Mouse (Mus musculus) olfactory bulb, adult 2 months (tissue): ENCODE data around the gene Rbm6. TPM values are rescaled to one million over a fixed set of nuclear protein-coding genes. Genes with fewer than 3 reads are reported as not detected.

ENCODE experiments used
- H3K27ac ChIP-seq: fragments of 200-500 bp; 2 replicates; pipeline ENCODE4 v1.5.1; 2012; ENCODE audit warnings: low read depth, low read length; ENCODE audit not compliant: insufficient read depth
- H3K4me1 ChIP-seq: fragments of 200-500 bp; 2 replicates; pipeline ENCODE4 v1.6.1; 2012; ENCODE audit warnings: low read length; ENCODE audit not compliant: control insufficient read depth, insufficient read depth
- H3K4me3 ChIP-seq: fragments of 200-500 bp; 2 replicates; pipeline ENCODE4 v1.5.1; 2012; ENCODE audit warnings: mild to moderate bottlenecking, low read depth, low read length, moderate library complexity; ENCODE audit not compliant: insufficient read depth
- CTCF ChIP-seq: fragments of 200-500 bp; IDR thresholded peaks from 2 replicates; pipeline ENCODE4 v1.5.1; 2012; ENCODE audit warnings: low read depth, mild to moderate bottlenecking, low read length, moderate library complexity; ENCODE audit not compliant: insufficient read depth
- POLR2A ChIP-seq: fragments of 200-500 bp; IDR thresholded peaks from 2 replicates; pipeline ENCODE4 v1.6.1; 2012; ENCODE audit warnings: mild to moderate bottlenecking, low read depth, low read length, moderate library complexity; ENCODE audit not compliant: insufficient read depth
- WGBS: fragments of 180-500 bp; shearing (Covaris S2); methylation state at CpG from one replicate; pipeline ENCODE4 v1.1.7; 2018; 5-methylcytosine and 5-hydroxymethylcytosine counted together
- polyA plus RNA-seq: library from polyadenylated mRNA; stranded (reverse); fragments of >200 nt; gene quantifications from 2 replicates; pipeline ENCODE4 v1.2.4, GENCODE M21; 2012; ENCODE audit warnings: low replicate concordance; ENCODE audit not compliant: missing spikeins, insufficient read depth, insufficient read length

The Rbm6 gene
- polyA plus RNA-seq, 1 experiment = 345 TPM

DNA sequence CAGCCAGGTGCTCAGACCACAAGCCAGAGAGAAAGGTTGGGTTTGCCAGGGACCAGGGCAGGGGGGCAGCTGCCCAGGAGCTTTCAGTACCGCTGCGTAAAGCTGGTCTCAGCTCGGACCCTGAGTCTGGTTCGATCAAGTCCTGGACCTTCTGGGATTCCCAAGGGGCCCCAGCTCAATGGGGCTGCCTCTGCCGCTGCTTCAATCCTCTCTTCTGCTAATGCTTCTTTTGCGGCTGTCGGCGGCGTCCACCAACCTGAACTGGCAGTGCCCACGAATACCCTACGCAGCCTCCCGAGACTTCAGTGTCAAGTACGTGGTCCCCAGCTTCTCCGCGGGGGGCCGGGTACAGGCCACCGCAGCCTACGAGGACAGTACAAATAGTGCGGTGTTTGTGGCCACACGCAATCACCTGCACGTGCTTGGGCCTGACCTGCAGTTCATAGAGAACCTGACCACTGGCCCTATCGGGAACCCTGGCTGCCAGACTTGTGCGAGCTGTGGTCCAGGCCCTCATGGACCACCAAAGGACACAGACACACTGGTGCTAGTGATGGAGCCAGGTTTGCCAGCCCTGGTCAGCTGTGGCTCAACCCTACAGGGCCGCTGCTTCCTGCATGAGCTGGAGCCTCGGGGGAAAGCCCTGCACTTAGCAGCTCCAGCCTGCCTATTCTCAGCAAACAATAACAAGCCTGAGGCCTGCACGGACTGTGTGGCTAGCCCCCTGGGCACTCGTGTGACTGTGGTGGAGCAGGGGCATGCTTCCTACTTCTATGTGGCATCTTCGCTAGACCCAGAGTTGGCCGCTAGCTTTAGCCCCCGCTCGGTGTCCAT is 34.1 kb upstream of the Rbm6 start:
- TF ChIP-seq POLR2A (no peak), CTCF (no peak)
- Histone ChIP-seq H3K4me3 (0 out of 2 replicates have a peak overlapping the region, but pooled peaks have one; percentile 7), H3K27ac (no peak overlapping the region), H3K4me1 (peaks cover 26% of the 10 kb centered on the region)
- WGBS = 71% methylated on average over 31 of the region's 31 CpGs

DNA sequence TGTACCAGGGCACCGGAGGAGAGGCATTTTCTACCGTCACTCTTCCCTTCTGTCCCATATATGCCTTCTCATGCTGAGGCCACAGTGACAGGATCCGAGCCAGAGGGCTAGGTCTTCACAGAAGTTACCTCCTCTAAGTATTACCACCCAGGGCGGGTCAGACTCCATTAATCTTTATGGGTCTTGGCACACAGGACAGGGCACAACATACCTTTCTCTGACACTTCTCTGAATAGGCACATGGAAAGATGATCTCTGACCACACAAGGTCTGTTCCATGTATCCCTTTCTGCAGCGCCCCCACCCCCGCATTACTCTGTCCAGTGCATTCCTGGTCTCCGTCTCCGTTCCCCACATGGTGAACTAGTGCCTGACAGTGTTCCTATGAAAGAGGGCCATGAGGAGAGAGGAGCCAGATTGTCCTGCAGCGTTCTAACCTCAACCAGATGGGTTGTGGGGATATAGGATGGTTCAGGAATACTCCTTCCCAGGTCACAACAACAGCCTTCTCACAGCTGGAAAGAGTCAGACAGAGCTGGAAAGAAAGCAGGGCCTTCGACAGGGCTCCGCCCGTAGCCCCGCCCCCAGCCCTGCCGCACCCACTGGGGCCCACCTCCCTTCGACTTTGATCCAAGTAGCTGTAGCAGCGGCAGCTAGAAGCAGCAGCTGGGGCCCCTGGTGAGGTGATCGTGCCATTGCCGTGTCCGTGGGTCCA is 33.4 kb upstream of the Rbm6 start, which contains the start of gene Mst1r:
TSS of gene Mst1r (plus strand) at position 622 of the 715 bp plus-strand sequence.
- TF ChIP-seq CTCF = no peak
- TF ChIP-seq POLR2A = no peak
- H3K27ac ChIP-seq = no peak within 1 kb of the TSS
- 0 out of 2 replicates have a peak within 1 kb of the TSS, but pooled peaks have one; percentile 7 for H3K4me3 ChIP-seq
- H3K4me1 ChIP-seq = peaks cover 30% of the 10 kb centered on the region
- 29% methylated on average over 19 of the region's 19 CpGs for WGBS

DNA sequence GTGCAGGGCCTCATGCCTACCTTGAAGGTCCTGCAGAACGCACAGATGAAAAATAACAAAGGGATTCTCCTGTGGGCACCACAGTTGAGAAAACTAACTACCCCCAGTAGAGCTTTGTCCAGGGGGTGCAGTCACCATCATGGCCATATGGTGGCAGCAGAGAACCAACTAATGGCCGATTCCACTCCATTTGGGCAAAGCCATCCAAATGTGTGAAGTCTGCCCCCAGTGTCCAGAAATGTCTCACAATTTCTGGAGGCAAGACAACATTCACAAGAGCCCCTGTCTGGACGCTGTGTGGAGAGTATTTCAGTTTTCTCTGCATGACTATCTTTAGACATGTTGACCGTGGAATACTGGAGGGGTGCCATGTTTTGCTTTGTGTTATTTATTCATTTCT is 31.7 kb upstream of the Rbm6 start:
- no peak overlapping the region for H3K27ac ChIP-seq

DNA sequence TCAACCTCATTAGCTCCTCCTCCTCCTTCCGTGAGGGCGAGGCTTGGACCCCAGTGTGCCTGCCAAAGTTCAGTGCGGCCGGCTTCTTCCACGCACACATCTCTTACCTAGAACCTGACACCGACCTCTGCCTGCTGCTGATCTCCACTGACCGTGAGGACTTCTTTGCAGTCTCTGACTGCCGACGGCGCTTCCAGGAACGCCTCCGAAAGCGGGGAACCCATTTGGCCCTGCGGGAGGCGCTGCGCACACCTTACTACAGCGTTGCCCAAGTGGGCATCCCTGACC is 28.5 kb upstream of the Rbm6 start:
- Histone ChIP-seq H3K27ac (no peak overlapping the region), H3K4me3 (no peak overlapping the region), H3K4me1 (peaks cover 18% of the 10 kb centered on the region)
- TF ChIP-seq POLR2A = no peak
- no peak for TF ChIP-seq CTCF
- 29% methylated on average over 17 of the region's 17 CpGs for WGBS

More for the DNA sequence above, 31.7 kb upstream of the Rbm6 start:
- H3K4me1 ChIP-seq = peaks cover 35% of the 10 kb centered on the region
- no peak overlapping the region for H3K4me3 ChIP-seq
- WGBS = under 1% methylated on average over 4 of the region's 4 CpGs
- TF ChIP-seq CTCF (peak; percentile 31; the same call in 1 of the 2 replicates), POLR2A (no peak)

DNA sequence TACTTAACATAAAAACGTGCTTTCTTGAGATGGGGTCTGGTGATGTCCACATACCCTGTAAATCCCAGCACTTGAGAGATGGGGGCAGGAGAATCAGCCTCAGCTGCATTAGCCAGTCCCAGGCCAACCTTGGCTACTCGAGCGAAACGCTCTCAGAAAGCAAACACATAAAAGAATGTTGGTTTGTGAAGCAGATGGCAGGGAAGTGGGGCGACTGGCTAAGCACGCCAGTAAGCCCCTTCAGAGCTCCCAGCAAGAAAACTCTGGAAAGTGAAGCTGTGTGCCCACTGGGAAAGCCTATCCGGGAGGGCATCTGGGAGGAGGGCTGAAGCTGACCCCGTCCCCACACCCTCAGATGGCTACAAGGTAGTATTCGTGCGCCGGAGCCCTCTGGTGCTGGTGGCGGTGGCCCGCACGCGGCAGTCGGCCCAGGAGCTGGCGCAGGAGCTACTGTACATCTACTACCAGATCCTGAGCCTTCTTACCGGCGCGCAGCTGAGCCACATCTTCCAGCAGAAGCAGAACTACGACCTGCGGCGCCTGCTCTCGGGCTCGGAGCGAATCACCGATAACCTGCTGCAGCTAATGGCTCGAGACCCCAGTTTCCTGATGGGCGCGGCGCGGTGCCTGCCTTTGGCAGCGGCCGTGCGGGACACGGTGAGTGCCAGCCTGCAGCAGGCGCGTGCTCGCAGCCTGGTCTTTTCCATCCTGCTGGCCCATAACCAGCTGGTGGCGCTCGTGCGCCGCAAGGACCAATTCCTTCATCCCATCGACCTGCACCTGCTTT is 28.0 kb upstream of the Rbm6 start:
- 16% methylated on average over 44 of the region's 44 CpGs for WGBS
- no peak overlapping the region for H3K27ac ChIP-seq
- TF ChIP-seq POLR2A (no peak), CTCF (peak; percentile 76)

DNA sequence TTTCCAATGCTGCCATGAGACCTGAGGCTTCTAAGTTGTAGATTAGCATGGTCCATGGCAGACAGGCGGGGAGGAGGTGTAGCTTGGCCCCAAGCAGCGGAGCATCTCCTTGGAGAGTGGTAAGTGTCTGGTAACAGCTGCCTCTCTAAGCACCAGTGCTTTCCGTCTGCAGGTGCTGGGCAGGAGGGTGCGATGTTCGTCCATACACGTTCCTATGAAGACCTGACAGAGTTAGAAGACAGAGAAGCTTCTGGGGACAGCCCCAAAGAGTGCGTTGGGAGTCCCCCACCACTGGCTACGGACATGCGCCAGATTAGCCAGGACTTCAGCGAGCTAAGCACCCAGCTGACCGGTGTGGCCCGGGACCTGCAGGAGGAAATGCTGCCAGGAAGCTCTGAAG is 26.8 kb upstream of the Rbm6 start:
- H3K4me1 ChIP-seq = peaks cover 10% of the 10 kb centered on the region; the same call in 1 of the 2 replicates
- WGBS = 79% methylated on average over 12 of the region's 12 CpGs

More for the DNA sequence above, 28.0 kb upstream of the Rbm6 start:
- Histone ChIP-seq H3K4me1 (peaks cover 13% of the 10 kb centered on the region), H3K4me3 (peak overlapping the region; percentile 29)

DNA sequence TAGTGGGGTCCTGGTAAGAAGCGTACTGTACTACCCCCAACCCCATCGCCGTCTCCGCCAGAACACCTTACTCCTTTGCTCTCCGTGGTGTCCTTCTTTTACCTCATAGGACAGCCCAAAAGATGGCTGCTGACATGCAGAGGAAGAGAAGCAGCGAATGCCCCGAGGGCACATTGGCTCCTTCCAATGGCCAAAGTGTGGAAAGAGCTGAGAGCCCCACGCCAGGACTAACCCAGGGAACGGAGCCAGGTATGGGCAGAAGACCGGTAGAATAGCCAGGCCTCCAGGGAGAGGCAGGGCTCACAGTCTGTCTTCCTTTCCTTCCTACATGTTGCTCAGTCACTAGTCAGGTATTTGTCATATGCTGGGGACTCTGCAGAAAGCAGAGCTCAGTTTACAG is 25.5 kb upstream of the Rbm6 start:
- TF ChIP-seq POLR2A (no peak), CTCF (no peak)
- H3K4me3 ChIP-seq = no peak overlapping the region
- no peak overlapping the region for H3K27ac ChIP-seq
- peaks cover 10% of the 10 kb centered on the region; the same call in 1 of the 2 replicates for H3K4me1 ChIP-seq
- 88% methylated on average over 10 of the region's 10 CpGs for WGBS

More for the DNA sequence above, 26.8 kb upstream of the Rbm6 start:
- no peak overlapping the region for H3K4me3 ChIP-seq
- no peak overlapping the region for H3K27ac ChIP-seq
- TF ChIP-seq POLR2A = no peak
- TF ChIP-seq CTCF = no peak

DNA sequence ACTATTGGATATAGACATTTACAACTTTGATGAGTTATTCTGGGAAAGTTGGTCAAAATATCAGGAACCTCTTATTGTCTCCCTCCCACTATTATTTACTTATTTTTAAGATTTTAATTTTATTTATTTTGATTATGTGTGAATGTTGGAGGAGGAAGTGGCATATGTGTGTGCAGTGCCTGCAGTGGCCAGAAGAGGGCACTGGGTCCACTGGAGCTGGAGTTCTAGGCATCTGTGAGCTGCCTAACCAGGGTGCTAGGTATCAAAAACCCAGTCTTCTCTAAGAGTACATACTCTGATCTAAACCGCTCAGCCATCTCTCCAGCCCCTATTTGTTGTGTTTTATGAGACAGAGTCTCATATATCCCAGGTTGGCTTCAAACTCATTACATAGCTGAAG is 18.0 kb upstream of the Rbm6 start:
- Histone ChIP-seq H3K27ac (no peak overlapping the region), H3K4me1 (peaks cover 11% of the 10 kb centered on the region), H3K4me3 (no peak overlapping the region)
- TF ChIP-seq CTCF = no peak
- no peak for TF ChIP-seq POLR2A
- WGBS = 98% methylated on average over 1 of the region's 1 CpGs
